Mouse (Mus musculus) cerebellum, adult 2 months (tissue): ENCODE results near the gene Gkn1.

Source experiments
- CTCF ChIP-seq: fragments of 200-500 bp; IDR thresholded peaks from 2 replicates; pipeline ENCODE4 v1.5.1; 2011; ENCODE audit warnings: low read depth, mild to moderate bottlenecking, control low read depth, low read length, moderate library complexity, borderline replicate concordance; ENCODE audit not compliant: insufficient read depth
- POLR2A ChIP-seq: fragments of 200-500 bp; IDR thresholded peaks from 2 replicates; pipeline ENCODE4 v1.6.1; 2011; ENCODE audit warnings: low read length, control low read depth, borderline replicate concordance; ENCODE audit not compliant: insufficient read depth

- TF ChIP-seq CTCF (no peak), POLR2A (no peak)
Measured at GRCm38 (mm10) chr6:87328265-87329173, 22.2 kb downstream of the Gkn1 start.
